Comparison of ENCODE assay signal across 8 mouse cellular contexts in genomic region chr1:86018235-86019055, GRCm38 (mm10). TPM values are rescaled to one million over a fixed set of nuclear protein-coding genes. Genes with fewer than 3 reads are reported as not detected.
DNase-seq lines count a peak whose midpoint lies in the region; ATAC-seq and TF ChIP-seq lines count a peak whose summit lies in the region.

No protein-coding gene starts in this region.

- peak overlapping the region; percentile 67 for H3K9ac ChIP-seq in forebrain, postnatal 0 days
- H3K9ac ChIP-seq in hindbrain, postnatal 0 days (replicated peaks; ENCODE audit: low read length): peak overlapping the region; percentile 67
- H3K9ac ChIP-seq in stomach, embryonic 15.5 days: no peak overlapping the region

- H3K27ac ChIP-seq in forebrain, postnatal 0 days (ENCODE audit: low read depth, low read length): peak overlapping the region; percentile 66; the same call in 1 of the 2 replicates
- peak overlapping the region; percentile 82 for H3K27ac ChIP-seq in hindbrain, postnatal 0 days
- peak overlapping the region; percentile 60 for H3K27ac ChIP-seq in limb, embryonic 10.5 days
- no peak overlapping the region; the same call in 1 of the 2 replicates for H3K27ac ChIP-seq in midbrain, embryonic 10.5 days (replicated peaks)
- no peak overlapping the region for H3K27ac ChIP-seq in stomach, embryonic 15.5 days

- H3K4me2 ChIP-seq in forebrain, postnatal 0 days (ENCODE audit: low read depth): peak overlapping the region; percentile 97
- H3K4me2 ChIP-seq in hindbrain, postnatal 0 days (ENCODE audit: low read depth, low read length): peak overlapping the region; percentile 96
- H3K4me2 ChIP-seq in stomach, embryonic 15.5 days: peak overlapping the region; percentile 98

- peak; percentile 68 for TF ChIP-seq CTCF in forebrain, postnatal 0 days (IDR thresholded peaks at IDR 0.05; ENCODE audit: low read depth)
- TF ChIP-seq CTCF in hindbrain, postnatal 0 days (IDR thresholded peaks at IDR 0.05; ENCODE audit: low read depth): peak; percentile 79

- 4% methylated on average over 60 of the region's 60 CpGs for WGBS in forebrain, postnatal 0 days
- WGBS in hindbrain, postnatal 0 days: 3% methylated on average over 60 of the region's 60 CpGs
- 5% methylated on average over 60 of the region's 60 CpGs for WGBS in limb, embryonic 10.5 days
- WGBS in midbrain, embryonic 10.5 days: 4% methylated on average over 60 of the region's 60 CpGs
- WGBS in stomach, embryonic 15.5 days: 3% methylated on average over 60 of the region's 60 CpGs

- H3K4me1 ChIP-seq in forebrain, postnatal 0 days (ENCODE audit: insufficient read depth): peaks cover 3% of the 10 kb centered on the region; the same call in 1 of the 2 replicates
- H3K4me1 ChIP-seq in hindbrain, postnatal 0 days (ENCODE audit: insufficient read depth, low read length): no peaks in the 10 kb centered on the region
- H3K4me1 ChIP-seq in limb, embryonic 10.5 days: peaks cover 13% of the 10 kb centered on the region
- H3K4me1 ChIP-seq in midbrain, embryonic 10.5 days: peaks cover 13% of the 10 kb centered on the region
- H3K4me1 ChIP-seq in stomach, embryonic 15.5 days: peaks cover 4% of the 10 kb centered on the region; the same call in 1 of the 2 replicates

- ATAC-seq in forebrain, postnatal 0 days: peak; percentile 93
- ATAC-seq in hindbrain, postnatal 0 days: peak; percentile 91
- peak; percentile 39; the same call in 1 of the 2 replicates for ATAC-seq in stomach, embryonic 15.5 days (ENCODE audit: insufficient read depth, low FRiP score, low read depth)

- no peaks in the 10 kb centered on the region; the same call in 1 of the 2 replicates for H3K27me3 ChIP-seq in forebrain, postnatal 0 days (ENCODE audit: insufficient read depth, low read length)
- H3K27me3 ChIP-seq in hindbrain, postnatal 0 days (ENCODE audit: insufficient read depth, low read length): no peaks in the 10 kb centered on the region
- H3K27me3 ChIP-seq in limb, embryonic 10.5 days (ENCODE audit: low read depth, poor library complexity, severe bottlenecking): peaks cover 50% of the 10 kb centered on the region
- peaks cover 50% of the 10 kb centered on the region for H3K27me3 ChIP-seq in midbrain, embryonic 10.5 days (ENCODE audit: low read depth, poor library complexity, severe bottlenecking)
- H3K27me3 ChIP-seq in stomach, embryonic 15.5 days (replicated peaks): peaks cover 17% of the 10 kb centered on the region

- peak; percentile 6 for DNase-seq in gastrocnemius, adult 18-20 months (ENCODE audit: low spot score)
- no peak for DNase-seq in gastrocnemius, adult 8-10 months (ENCODE audit: low spot score in 2 of 2)
- peak; percentile 41 to 54 for DNase-seq in cerebellum, adult 18-20 months
- peak; percentile 84 for DNase-seq in forebrain, postnatal 0 days
- peak; percentile 90 for DNase-seq in hindbrain, postnatal 0 days (ENCODE audit: low spot score)
- peak; percentile 81 for DNase-seq in limb, embryonic 10.5 days (ENCODE audit: low spot score)
- DNase-seq in midbrain, embryonic 10.5 days (ENCODE audit: low spot score): peak; percentile 80

- H3K4me3 ChIP-seq in forebrain, postnatal 0 days (ENCODE audit: low read depth, low read length): peak overlapping the region; percentile 51
- H3K4me3 ChIP-seq in hindbrain, postnatal 0 days (ENCODE audit: low read length): peak overlapping the region; percentile 45
- peak overlapping the region; percentile 60 for H3K4me3 ChIP-seq in limb, embryonic 10.5 days
- peak overlapping the region; percentile 62 for H3K4me3 ChIP-seq in midbrain, embryonic 10.5 days
- H3K4me3 ChIP-seq in stomach, embryonic 15.5 days (replicated peaks): peak overlapping the region; percentile 49

- H3K9me3 ChIP-seq in forebrain, postnatal 0 days (ENCODE audit: low read length): no peaks in the 10 kb centered on the region
- H3K9me3 ChIP-seq in hindbrain, postnatal 0 days (ENCODE audit: low read length): no peaks in the 10 kb centered on the region
- H3K9me3 ChIP-seq in limb, embryonic 10.5 days (replicated peaks): no peaks in the 10 kb centered on the region
- no peaks in the 10 kb centered on the region for H3K9me3 ChIP-seq in midbrain, embryonic 10.5 days (replicated peaks)
- no peaks in the 10 kb centered on the region for H3K9me3 ChIP-seq in stomach, embryonic 15.5 days

- no peaks in the 10 kb centered on the region for H3K36me3 ChIP-seq in forebrain, postnatal 0 days (ENCODE audit: insufficient read depth)
- H3K36me3 ChIP-seq in hindbrain, postnatal 0 days (ENCODE audit: insufficient read depth, low read length): no peaks in the 10 kb centered on the region
- no peaks in the 10 kb centered on the region for H3K36me3 ChIP-seq in limb, embryonic 10.5 days
- H3K36me3 ChIP-seq in midbrain, embryonic 10.5 days: no peaks in the 10 kb centered on the region
- no peaks in the 10 kb centered on the region for H3K36me3 ChIP-seq in stomach, embryonic 15.5 days

RNA-seq across cellular contexts. Expression of gene Spata3, which starts 1.8 kb away (rescaled TPM):
- total RNA-seq in gastrocnemius, adult 18-20 months (2021): not detected
- total RNA-seq in gastrocnemius, adult 8-10 months (2022): not detected
- 0.54 TPM in 1 of 2 replicates, not detected in the other for total RNA-seq in forebrain, postnatal 0 days (2014; rRNA removed)
- polyA plus RNA-seq in forebrain, postnatal 0 days (2015; fragmentation: Nextera tagmentation; extraction: Ambion mirVana): 0.92 and 0.94 TPM in 2 replicates
- 1.2 TPM in 1 of 2 replicates, not detected in the other for total RNA-seq in hindbrain, postnatal 0 days (2014; rRNA removed)
- polyA plus RNA-seq in hindbrain, postnatal 0 days (2015; fragmentation: Nextera tagmentation; extraction: Ambion mirVana): 1.3 and 1.4 TPM in 2 replicates
- not detected in 2 replicates for polyA plus RNA-seq in limb, embryonic 10.5 days (2016; fragmentation: Nextera tagmentation; extraction: Ambion mirVana)
- not detected in 2 replicates for polyA plus RNA-seq in midbrain, embryonic 10.5 days (2016; fragmentation: Nextera tagmentation; extraction: Ambion mirVana)
- not detected in 2 replicates for polyA plus RNA-seq in stomach, embryonic 15.5 days (2015; fragmentation: Nextera tagmentation; extraction: Ambion mirVana)

RNA-seq across cellular contexts. Expression of gene 2810459M11Rik, which starts 27.2 kb away (rescaled TPM):
- total RNA-seq in gastrocnemius, adult 18-20 months (2021): not detected
- not detected for total RNA-seq in gastrocnemius, adult 8-10 months (2022)
- total RNA-seq in forebrain, postnatal 0 days (2014; rRNA removed): 22.6 and 30.5 TPM in 2 replicates
- polyA plus RNA-seq in forebrain, postnatal 0 days (2015; fragmentation: Nextera tagmentation; extraction: Ambion mirVana): 9.3 and 13.6 TPM in 2 replicates
- 46.4 and 63.9 TPM in 2 replicates for total RNA-seq in hindbrain, postnatal 0 days (2014; rRNA removed)
- 12.9 and 16.1 TPM in 2 replicates for polyA plus RNA-seq in hindbrain, postnatal 0 days (2015; fragmentation: Nextera tagmentation; extraction: Ambion mirVana)
- 0.19 and 0.28 TPM in 2 replicates for polyA plus RNA-seq in limb, embryonic 10.5 days (2016; fragmentation: Nextera tagmentation; extraction: Ambion mirVana)
- polyA plus RNA-seq in midbrain, embryonic 10.5 days (2016; fragmentation: Nextera tagmentation; extraction: Ambion mirVana): 0.14 TPM in 1 of 2 replicates, not detected in the other
- polyA plus RNA-seq in stomach, embryonic 15.5 days (2015; fragmentation: Nextera tagmentation; extraction: Ambion mirVana): 4.7 and 5.9 TPM in 2 replicates

RNA-seq across cellular contexts. Expression of gene Psmd1, which starts 45.7 kb away (rescaled TPM):
- 100 to 1,000 TPM; 126 to 128 TPM for total RNA-seq in gastrocnemius, adult 18-20 months (2021)
- total RNA-seq in gastrocnemius, adult 8-10 months (2022): 100 to 1,000 TPM; 124 to 134 (median 130) TPM
- total RNA-seq in forebrain, postnatal 0 days (2014; rRNA removed): 106 and 133 TPM in 2 replicates
- polyA plus RNA-seq in forebrain, postnatal 0 days (2015; fragmentation: Nextera tagmentation; extraction: Ambion mirVana): 164 and 184 TPM in 2 replicates
- total RNA-seq in hindbrain, postnatal 0 days (2014; rRNA removed): 74.0 and 127 TPM in 2 replicates
- polyA plus RNA-seq in hindbrain, postnatal 0 days (2015; fragmentation: Nextera tagmentation; extraction: Ambion mirVana): 183 TPM in 2 replicates
- 220 and 233 TPM in 2 replicates for polyA plus RNA-seq in limb, embryonic 10.5 days (2016; fragmentation: Nextera tagmentation; extraction: Ambion mirVana)
- polyA plus RNA-seq in midbrain, embryonic 10.5 days (2016; fragmentation: Nextera tagmentation; extraction: Ambion mirVana): 239 and 242 TPM in 2 replicates
- polyA plus RNA-seq in stomach, embryonic 15.5 days (2015; fragmentation: Nextera tagmentation; extraction: Ambion mirVana): 147 and 158 TPM in 2 replicates

RNA-seq across cellular contexts. Expression of gene Gpr55, which starts 57.6 kb away (rescaled TPM):
- not detected for total RNA-seq in gastrocnemius, adult 18-20 months (2021)
- not detected for total RNA-seq in gastrocnemius, adult 8-10 months (2022)
- 0.05 and 0.08 TPM in 2 replicates for total RNA-seq in forebrain, postnatal 0 days (2014; rRNA removed)
- 0.08 and 0.12 TPM in 2 replicates for polyA plus RNA-seq in forebrain, postnatal 0 days (2015; fragmentation: Nextera tagmentation; extraction: Ambion mirVana)
- 0.21 TPM in 1 of 2 replicates, not detected in the other for total RNA-seq in hindbrain, postnatal 0 days (2014; rRNA removed)
- 0.14 and 0.15 TPM in 2 replicates for polyA plus RNA-seq in hindbrain, postnatal 0 days (2015; fragmentation: Nextera tagmentation; extraction: Ambion mirVana)
- polyA plus RNA-seq in limb, embryonic 10.5 days (2016; fragmentation: Nextera tagmentation; extraction: Ambion mirVana): not detected in 2 replicates
- not detected in 2 replicates for polyA plus RNA-seq in midbrain, embryonic 10.5 days (2016; fragmentation: Nextera tagmentation; extraction: Ambion mirVana)
- 0.04 and 0.05 TPM in 2 replicates for polyA plus RNA-seq in stomach, embryonic 15.5 days (2015; fragmentation: Nextera tagmentation; extraction: Ambion mirVana)

Comparison
In these comparisons a context has a peak if more than half of its experiments do, and no peak if none do; other contexts are left out.
1. DNase-seq: peak in gastrocnemius, adult 18-20 months (single experiment), cerebellum, adult 18-20 months (2 of 2), forebrain, postnatal 0 days (single experiment), hindbrain, postnatal 0 days (single experiment), limb, embryonic 10.5 days (single experiment) and midbrain, embryonic 10.5 days (single experiment); none in gastrocnemius, adult 8-10 months (0 of 2).
2. ATAC-seq: peak in every context shown above with its lines; median percentile 93 in forebrain, postnatal 0 days; 91 in hindbrain, postnatal 0 days; 39 in stomach, embryonic 15.5 days.
3. H3K27ac ChIP-seq: peak in forebrain, postnatal 0 days (single experiment), hindbrain, postnatal 0 days (single experiment) and limb, embryonic 10.5 days (single experiment); none in midbrain, embryonic 10.5 days (single experiment) and stomach, embryonic 15.5 days (single experiment).
4. Peak in every context shown above with its lines, with median percentiles within 50 percentile points of each other: H3K4me2 ChIP-seq and H3K4me3 ChIP-seq.